Comparison of ENCODE assay signal across 11 mouse cellular contexts in genomic region chr8:94567159-94567849, GRCm38 (mm10). TPM values are rescaled to one million over a fixed set of nuclear protein-coding genes. Genes with fewer than 3 reads are reported as not detected.
A peak's percentile ranks its signal among the peaks of the same experiment; 100 is the strongest.
DNase-seq lines count a peak whose midpoint lies in the region; ATAC-seq and TF ChIP-seq lines count a peak whose summit lies in the region.
"Had no signal": no experiment of that assay in that cellular context is flagged by ENCODE, and none has a peak within 500 bp of the region (broad histone marks: within the 10 kb centered on the region; RNA-seq: fewer than 3 reads in every experiment).

No protein-coding gene starts in this region.

- H3K27ac ChIP-seq in embryonic facial prominence, embryonic 10.5 days (replicated peaks), result peak overlapping the region; percentile 31; the same call in 1 of the 2 replicates
- H3K27ac ChIP-seq in hindbrain, embryonic 13.5 days, result peak overlapping the region; percentile 84
- H3K27ac ChIP-seq in intestine, postnatal 0 days (ENCODE audit: low read depth, low read length), result no peak overlapping the region

- DNase-seq in cerebellum, postnatal 14 days, result peak; percentile 54
- no peak for DNase-seq in cerebellum, adult 8-10 months
- no peak for DNase-seq in embryonic facial prominence, embryonic 10.5 days (ENCODE audit: low spot score)
- DNase-seq in neural tube, embryonic 10.5 days (ENCODE audit: extremely low spot score, low spot score), result peak; percentile 25
- DNase-seq in gastrocnemius, adult 18-20 months (ENCODE audit: low spot score), result no peak
- DNase-seq: gastrocnemius, postnatal 14 days; lung, embryonic 14.5 days had no signal

- H3K4me1 ChIP-seq in embryonic facial prominence, embryonic 10.5 days, result peaks cover 23% of the 10 kb centered on the region
- peaks cover 38% of the 10 kb centered on the region for H3K4me1 ChIP-seq in hindbrain, embryonic 13.5 days (replicated peaks)
- H3K4me1 ChIP-seq in intestine, postnatal 0 days (replicated peaks; ENCODE audit: control insufficient read depth, insufficient read depth, low read length), result no peaks in the 10 kb centered on the region

- H3K36me3 ChIP-seq in embryonic facial prominence, embryonic 10.5 days (replicated peaks), result peaks cover 9% of the 10 kb centered on the region; the same call in 1 of the 2 replicates
- H3K36me3 ChIP-seq in hindbrain, embryonic 13.5 days, result no peaks in the 10 kb centered on the region
- H3K36me3 ChIP-seq in intestine, postnatal 0 days (ENCODE audit: control insufficient read depth, insufficient read depth), result no peaks in the 10 kb centered on the region

- 69% methylated on average over 8 of the region's 8 CpGs for WGBS in embryonic facial prominence, embryonic 10.5 days
- WGBS in hindbrain, embryonic 13.5 days, result 53% methylated on average over 8 of the region's 8 CpGs
- 74% methylated on average over 8 of the region's 8 CpGs for WGBS in intestine, postnatal 0 days

- H3K9me3 ChIP-seq in embryonic facial prominence, embryonic 10.5 days, result no peaks in the 10 kb centered on the region
- no peaks in the 10 kb centered on the region for H3K9me3 ChIP-seq in hindbrain, embryonic 13.5 days
- H3K9me3 ChIP-seq in intestine, postnatal 0 days (ENCODE audit: control insufficient read depth), result no peaks in the 10 kb centered on the region
- H3K9me3 ChIP-seq: G1E had no signal

- 0 out of 2 replicates have a peak overlapping the region, but pooled peaks have one; percentile 20 for H3K9ac ChIP-seq in hindbrain, embryonic 13.5 days
- no peak overlapping the region for H3K9ac ChIP-seq in intestine, postnatal 0 days (ENCODE audit: low read depth, low read length)
- H3K9ac ChIP-seq: lung, embryonic 14.5 days had no signal

- H3K4me2 ChIP-seq in hindbrain, embryonic 13.5 days, result peak overlapping the region; percentile 36
- H3K4me2 ChIP-seq in intestine, postnatal 0 days (replicated peaks; ENCODE audit: low read depth), result no peak overlapping the region
- H3K4me2 ChIP-seq: lung, embryonic 14.5 days had no signal

- peak; percentile 93 for ATAC-seq in hindbrain, embryonic 13.5 days (ENCODE audit: low FRiP score)
- ATAC-seq in intestine, postnatal 0 days, result no peak
- no peak for ATAC-seq in erythroblast, adult 5-6 weeks (replicated peaks; ENCODE audit: low FRiP score, poor library complexity, severe bottlenecking)

- H3K27me3 ChIP-seq in embryonic facial prominence, embryonic 10.5 days (replicated peaks; ENCODE audit: low read depth, poor library complexity, severe bottlenecking), result no peaks in the 10 kb centered on the region
- peaks cover 16% of the 10 kb centered on the region; the same call in 1 of the 2 replicates for H3K27me3 ChIP-seq in hindbrain, embryonic 13.5 days
- H3K27me3 ChIP-seq in intestine, postnatal 0 days (replicated peaks; ENCODE audit: control insufficient read depth, insufficient read depth, low read length), result no peaks in the 10 kb centered on the region

- no peak overlapping the region for H3K4me3 ChIP-seq in embryonic facial prominence, embryonic 10.5 days
- H3K4me3 ChIP-seq in hindbrain, embryonic 13.5 days, result no peak overlapping the region
- no peak overlapping the region for H3K4me3 ChIP-seq in intestine, postnatal 0 days (ENCODE audit: low read depth, low read length)

- TF ChIP-seq CTCF in intestine, postnatal 0 days (IDR thresholded peaks at IDR 0.05; ENCODE audit: low read depth), result no peak

RNA-seq across cellular contexts. Expression of gene Rspry1, which starts 34.4 kb away (rescaled TPM):
- polyA plus RNA-seq in embryonic facial prominence, embryonic 10.5 days (2016; fragmentation: Nextera tagmentation; extraction: Ambion mirVana), result 43.8 and 47.1 TPM in 2 replicates
- 53.0 and 54.6 TPM in 2 replicates for polyA plus RNA-seq in hindbrain, embryonic 13.5 days (2015; fragmentation: Nextera tagmentation; extraction: Ambion mirVana)
- total RNA-seq in gastrocnemius, adult 18-20 months (2021), result 1 to 10 TPM; 7.9 TPM
- 17.5 and 19.1 TPM in 2 replicates for polyA plus RNA-seq in intestine, postnatal 0 days (2015; fragmentation: Nextera tagmentation; extraction: Ambion mirVana)
- total RNA-seq in erythroblast, adult 5-6 weeks (2015; ENCODE audit: low replicate concordance), result 13.0 and 19.2 TPM in 2 replicates
- total RNA-seq in erythroblast, adult 5-6 weeks (2017; ENCODE audit: low replicate concordance), result 7.8 and 12.7 TPM in 2 replicates

RNA-seq across cellular contexts. Expression of gene Fam192a, which starts 34.5 kb away (rescaled TPM):
- polyA plus RNA-seq in embryonic facial prominence, embryonic 10.5 days (2016; fragmentation: Nextera tagmentation; extraction: Ambion mirVana), result 82.6 and 93.1 TPM in 2 replicates
- polyA plus RNA-seq in hindbrain, embryonic 13.5 days (2015; fragmentation: Nextera tagmentation; extraction: Ambion mirVana), result 89.0 and 94.0 TPM in 2 replicates
- 10 to 100 TPM; 18.0 to 22.8 TPM for total RNA-seq in gastrocnemius, adult 18-20 months (2021)
- 44.5 and 57.0 TPM in 2 replicates for polyA plus RNA-seq in intestine, postnatal 0 days (2015; fragmentation: Nextera tagmentation; extraction: Ambion mirVana)
- total RNA-seq in erythroblast, adult 5-6 weeks (2015; ENCODE audit: low replicate concordance), result 9.8 and 15.9 TPM in 2 replicates
- total RNA-seq in erythroblast, adult 5-6 weeks (2017; ENCODE audit: low replicate concordance), result 40.8 and 44.3 TPM in 2 replicates

RNA-seq across cellular contexts. Expression of gene Cpne2, which starts 34.5 kb away (rescaled TPM):
- polyA plus RNA-seq in embryonic facial prominence, embryonic 10.5 days (2016; fragmentation: Nextera tagmentation; extraction: Ambion mirVana), result 9.1 and 9.9 TPM in 2 replicates
- polyA plus RNA-seq in hindbrain, embryonic 13.5 days (2015; fragmentation: Nextera tagmentation; extraction: Ambion mirVana), result 13.8 and 18.3 TPM in 2 replicates
- 10 to 100 TPM in 1 of 2 experiments, 1 to 10 TPM in 1; 5.8 to 10.1 TPM for total RNA-seq in gastrocnemius, adult 18-20 months (2021)
- 4.4 and 4.6 TPM in 2 replicates for polyA plus RNA-seq in intestine, postnatal 0 days (2015; fragmentation: Nextera tagmentation; extraction: Ambion mirVana)
- 39.0 and 44.9 TPM in 2 replicates for total RNA-seq in erythroblast, adult 5-6 weeks (2015; ENCODE audit: low replicate concordance)
- 16.8 and 30.0 TPM in 2 replicates for total RNA-seq in erythroblast, adult 5-6 weeks (2017; ENCODE audit: low replicate concordance)

Comparison
In these comparisons a context has a peak if more than half of its experiments do, and no peak if none do; other contexts are left out.
1. DNase-seq: peak in cerebellum, postnatal 14 days (2 of 2) and neural tube, embryonic 10.5 days (single experiment); none in cerebellum, adult 8-10 months (single experiment), embryonic facial prominence, embryonic 10.5 days (single experiment) and gastrocnemius, adult 18-20 months (single experiment).